Mouse (Mus musculus) limb, embryonic 14.5 days (tissue): ENCODE results near the gene Tbc1d14. TPM values are rescaled to one million over a fixed set of nuclear protein-coding genes. Genes with fewer than 3 reads are reported as not detected.

Experiments used
- ATAC-seq: fragments of 200-750 bp; cut with Nextera tagmentation; 2 replicates; pipeline ENCODE4 v1.8.0; 2017; ENCODE audit warnings: low read depth, moderate number of reproducible peaks, moderate TSS enrichment; ENCODE audit not compliant: low FRiP score
- DNase-seq: peaks from one replicate; pipeline ENCODE4 v3.0.0-alpha.2; 2015; ENCODE audit warnings: low spot score
- H3K27ac ChIP-seq: fragments of 300-500 bp; sonication (generic); replicated peaks from 2 replicates; pipeline ENCODE4 v1.5.1; 2014; ENCODE audit warnings: low read depth, mild to moderate bottlenecking, low read length, moderate library complexity, mixed read lengths
- H3K27me3 ChIP-seq: fragments of 300-500 bp; sonication (generic); 2 replicates; pipeline ENCODE4 v1.6.1; 2014; ENCODE audit warnings: low read length, mixed read lengths; ENCODE audit not compliant: control insufficient read depth, insufficient read depth
- H3K36me3 ChIP-seq: fragments of 300-500 bp; sonication (generic); 2 replicates; pipeline ENCODE4 v1.6.1; 2014; ENCODE audit warnings: mild to moderate bottlenecking, low read length, moderate library complexity, mixed read lengths; ENCODE audit not compliant: control insufficient read depth, insufficient read depth
- H3K4me1 ChIP-seq: fragments of 300-500 bp; sonication (generic); 2 replicates; pipeline ENCODE4 v1.6.1; 2014; ENCODE audit warnings: antibody characterized with exemption, low read length, mixed read lengths; ENCODE audit not compliant: control insufficient read depth, insufficient read depth
- H3K4me2 ChIP-seq: fragments of 300-500 bp; sonication (generic); replicated peaks from 2 replicates; pipeline ENCODE4 v1.6.1; 2014; ENCODE audit warnings: low read depth, mild to moderate bottlenecking, low read length, moderate library complexity; ENCODE audit not compliant: severe bottlenecking
- H3K4me3 ChIP-seq: fragments of 300-500 bp; sonication (generic); replicated peaks from 2 replicates; pipeline ENCODE4 v1.5.1; 2014; ENCODE audit warnings: low read length
- H3K9ac ChIP-seq: fragments of 300-500 bp; sonication (generic); 2 replicates; pipeline ENCODE4 v1.6.1; 2014; ENCODE audit warnings: mild to moderate bottlenecking, low read depth, low read length, moderate library complexity; ENCODE audit not compliant: severe bottlenecking
- H3K9me3 ChIP-seq: fragments of 300-500 bp; sonication (generic); 2 replicates; pipeline ENCODE4 v1.6.1; 2016; ENCODE audit warnings: low read length; ENCODE audit not compliant: control insufficient read depth
- POLR2A ChIP-seq: fragments of 200-500 bp; IDR thresholded peaks from 2 replicates; pipeline ENCODE4 v1.8.0; 2012; ENCODE audit warnings: inconsistent platforms, mild to moderate bottlenecking, moderate library complexity, borderline replicate concordance; ENCODE audit not compliant: insufficient read depth, insufficient read length; ENCODE audit errors: extremely low read depth
- WGBS: fragments of 180-500 bp; shearing (Covaris S2); extraction: QIAGEN DNeasy Blood & Tissue Kit; methylation state at CpG from one replicate; pipeline ENCODE4 v1.1.7; 2014; 5-methylcytosine and 5-hydroxymethylcytosine counted together
- polyA plus RNA-seq, 2 experiments: library from polyadenylated mRNA; depleted of rRNA in 1 of 2; stranded (reverse) in 1 of 2; unstranded in 1 of 2; fragments of >200 nt; fragmentation: Nextera tagmentation in 1 of 2; extraction: Ambion mirVana in 1 of 2; gene quantifications; 2 replicates each; pipeline versions ENCODE4 v1.2.1 to v1.2.3; 2012 to 2014

Tbc1d14 gene
- polyA plus RNA-seq, 2 experiments: 37.9 to 46.6 TPM

- Histone ChIP-seq H3K9ac (no peak overlapping the region), H3K36me3 (no peaks in the 10 kb centered on the region), H3K4me3 (no peak overlapping the region), H3K9me3 (no peaks in the 10 kb centered on the region), H3K27me3 (no peaks in the 10 kb centered on the region), H3K4me1 (peaks cover 10% of the 10 kb centered on the region), H3K4me2 (no peak overlapping the region), H3K27ac (no peak overlapping the region)
- TF ChIP-seq POLR2A: no peak
- no peak for DNase-seq
- no peak for ATAC-seq
- 78% methylated on average over 2 of the region's 2 CpGs for WGBS
Observed at GRCm38 (mm10) chr5:36578982-36579381, 14.1 kb downstream of the Tbc1d14 start.

- DNase-seq: no peak
- no peak for ATAC-seq
- no peaks in the 10 kb centered on the region for H3K9me3 ChIP-seq
- no peak overlapping the region for H3K4me3 ChIP-seq
- TF ChIP-seq POLR2A: no peak
- no peak overlapping the region for H3K27ac ChIP-seq
- peaks cover 17% of the 10 kb centered on the region for H3K4me1 ChIP-seq
- 88% methylated on average over 3 of the region's 3 CpGs for WGBS
- 0 out of 2 replicates have a peak, but pooled peaks cover under 1% of the 10 kb centered on the region for H3K36me3 ChIP-seq
- no peaks in the 10 kb centered on the region for H3K27me3 ChIP-seq
- no peak overlapping the region for H3K9ac ChIP-seq
- H3K4me2 ChIP-seq: no peak overlapping the region
Observed at GRCm38 (mm10) chr5:36576457-36576856, 16.6 kb downstream of the Tbc1d14 start.

GRCm38 (mm10) chr5:36575745-36576144, 17.3 kb downstream of the Tbc1d14 start:
- no peak for TF ChIP-seq POLR2A
- peaks cover 7% of the 10 kb centered on the region for H3K36me3 ChIP-seq
- no peaks in the 10 kb centered on the region for H3K9me3 ChIP-seq
- no peak overlapping the region for H3K9ac ChIP-seq
- DNase-seq: no peak
- WGBS: 67% methylated on average over 1 of the region's 1 CpGs
- peaks cover 17% of the 10 kb centered on the region for H3K4me1 ChIP-seq
- H3K4me3 ChIP-seq: no peak overlapping the region
- no peak for ATAC-seq
- no peak overlapping the region for H3K27ac ChIP-seq
- H3K27me3 ChIP-seq: no peaks in the 10 kb centered on the region
- no peak overlapping the region for H3K4me2 ChIP-seq

- TF ChIP-seq POLR2A: no peak
- Histone ChIP-seq H3K4me1 (peaks cover 17% of the 10 kb centered on the region), H3K9me3 (no peaks in the 10 kb centered on the region), H3K9ac (no peak overlapping the region), H3K27ac (no peak overlapping the region), H3K4me3 (no peak overlapping the region), H3K27me3 (no peaks in the 10 kb centered on the region), H3K4me2 (no peak overlapping the region), H3K36me3 (peaks cover 10% of the 10 kb centered on the region)
- ATAC-seq: no peak
- no peak for DNase-seq
- 88% methylated on average over 3 of the region's 3 CpGs for WGBS
Observed at GRCm38 (mm10) chr5:36575227-36575626, 17.8 kb downstream of the Tbc1d14 start.

- WGBS: 44% methylated on average over 8 of the region's 8 CpGs
- no peak for TF ChIP-seq POLR2A
- H3K27me3 ChIP-seq: no peaks in the 10 kb centered on the region
- H3K4me1 ChIP-seq: peaks cover 17% of the 10 kb centered on the region
- ATAC-seq (no peak; the same call in 1 of the 2 replicates), DNase-seq (no peak)
- H3K36me3 ChIP-seq: peaks cover 10% of the 10 kb centered on the region
- no peak overlapping the region for H3K27ac ChIP-seq
- no peak overlapping the region for H3K4me3 ChIP-seq
- no peak overlapping the region for H3K9ac ChIP-seq
- H3K4me2 ChIP-seq: no peak overlapping the region
- no peaks in the 10 kb centered on the region for H3K9me3 ChIP-seq
Observed at GRCm38 (mm10) chr5:36574147-36574870, 18.8 kb downstream of the Tbc1d14 start.
